Mouse (Mus musculus): ENCODE data around the gene Muc13. TPM values are rescaled to one million over a fixed set of nuclear protein-coding genes. Genes with fewer than 3 reads are reported as not detected.

Gene Muc13
- total RNA-seq, 1 experiment from 2014 or later = 198 TPM

DNA sequence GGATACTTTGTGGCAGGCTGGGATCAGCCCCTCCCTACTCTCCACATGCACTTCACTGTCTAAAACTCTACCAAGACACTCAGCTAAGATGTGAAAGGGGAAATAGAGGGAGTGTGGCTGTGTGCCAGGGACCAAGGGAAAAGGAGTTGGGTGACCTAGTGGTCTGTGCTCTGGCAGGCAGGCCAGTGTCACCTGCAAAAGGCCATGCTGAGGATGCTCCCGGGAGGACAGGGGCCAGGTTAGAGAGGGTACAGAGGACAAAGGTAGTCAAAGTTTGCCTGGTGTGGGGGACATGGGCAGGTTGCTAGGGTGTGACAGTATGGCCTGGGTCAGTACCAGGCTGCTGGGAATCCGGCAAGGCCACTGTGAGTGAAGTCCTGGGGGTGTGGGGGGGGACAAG lies 64.9 kb downstream of the Muc13 start:
- ATAC-seq (replicated peaks; ENCODE audit: low read depth, poor library complexity, severe bottlenecking) = 0 out of 2 replicates have a peak, but pooled peaks have one; percentile 13

DNA sequence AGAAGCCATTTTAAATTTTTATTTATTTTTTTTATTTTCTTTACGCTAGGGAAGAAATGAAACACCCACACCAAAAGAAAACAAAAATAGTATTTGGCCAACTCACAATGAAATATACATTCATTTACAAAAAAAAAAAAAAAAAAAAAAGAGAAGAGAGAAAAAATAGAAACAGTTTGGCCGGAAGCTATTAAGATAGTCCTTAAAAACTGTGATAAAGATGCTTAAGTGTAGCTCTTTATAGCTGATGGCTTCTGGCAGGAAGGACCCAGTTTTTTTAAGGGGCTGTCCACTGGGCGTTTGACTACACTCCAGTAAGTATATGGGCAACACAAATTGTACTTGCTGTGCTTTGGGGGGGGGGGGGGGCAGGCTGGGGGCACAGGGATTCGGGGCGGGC lies 65.5 kb downstream of the Muc13 start:
- no peak for ATAC-seq (replicated peaks; ENCODE audit: low read depth, poor library complexity, severe bottlenecking)

DNA sequence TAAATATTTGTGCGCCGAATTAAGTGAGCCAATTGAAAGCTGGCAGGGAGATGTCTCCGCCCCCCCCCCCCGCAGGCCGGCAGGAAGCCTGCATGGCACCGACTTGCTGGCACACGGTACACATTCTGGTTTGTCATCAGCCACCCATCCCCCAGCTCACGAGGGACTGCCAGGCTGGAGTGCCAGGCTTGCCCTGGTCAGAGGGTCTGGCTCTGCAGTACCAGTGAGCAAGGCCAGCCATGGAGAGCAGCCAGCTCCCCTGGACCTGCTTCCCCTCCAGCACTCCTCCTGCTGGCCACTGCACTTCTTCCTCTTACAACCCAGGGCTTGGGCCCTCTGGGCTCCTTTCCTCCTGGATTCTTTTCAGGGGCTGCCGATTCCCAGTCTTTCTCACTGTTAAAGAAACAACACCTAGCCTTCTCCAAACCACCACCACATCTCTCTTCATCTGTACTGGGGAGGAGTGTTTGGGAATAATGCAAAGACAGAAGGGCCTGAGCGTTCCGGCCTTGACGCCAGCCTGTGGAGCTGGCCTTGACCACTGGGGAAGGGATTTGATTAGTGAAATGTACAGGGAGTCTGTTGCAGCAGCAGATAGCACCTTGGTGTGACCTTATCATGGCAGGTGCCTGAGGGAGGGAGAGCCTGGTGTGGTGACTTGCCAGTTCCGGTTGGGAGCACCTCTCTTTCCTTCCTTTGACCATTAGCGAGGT lies 66.3 kb downstream of the Muc13 start:
- peak; percentile 72 for ATAC-seq (replicated peaks; ENCODE audit: low read depth, poor library complexity, severe bottlenecking)

DNA sequence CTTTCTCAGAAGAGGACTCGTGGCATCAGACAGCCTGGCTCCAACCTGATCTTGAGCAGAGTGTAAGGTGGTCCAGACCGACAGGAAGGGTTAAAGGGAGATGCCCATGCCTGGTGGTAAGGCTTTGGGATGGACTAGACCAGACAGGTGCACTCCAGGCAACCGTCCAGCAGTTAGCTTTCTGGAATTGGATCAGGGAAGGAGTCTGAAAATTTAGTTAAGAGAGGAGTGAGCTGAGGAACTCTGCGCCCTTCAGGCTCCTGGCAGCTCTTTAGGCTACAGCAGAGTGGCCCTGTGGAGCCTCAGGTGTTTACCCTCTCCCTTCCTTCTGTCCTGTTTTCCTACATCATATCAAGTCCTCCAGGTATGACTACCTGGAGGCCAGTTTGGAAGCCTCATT lies 68.6 kb downstream of the Muc13 start:
- ATAC-seq (replicated peaks; ENCODE audit: low read depth, poor library complexity, severe bottlenecking) = no peak

DNA sequence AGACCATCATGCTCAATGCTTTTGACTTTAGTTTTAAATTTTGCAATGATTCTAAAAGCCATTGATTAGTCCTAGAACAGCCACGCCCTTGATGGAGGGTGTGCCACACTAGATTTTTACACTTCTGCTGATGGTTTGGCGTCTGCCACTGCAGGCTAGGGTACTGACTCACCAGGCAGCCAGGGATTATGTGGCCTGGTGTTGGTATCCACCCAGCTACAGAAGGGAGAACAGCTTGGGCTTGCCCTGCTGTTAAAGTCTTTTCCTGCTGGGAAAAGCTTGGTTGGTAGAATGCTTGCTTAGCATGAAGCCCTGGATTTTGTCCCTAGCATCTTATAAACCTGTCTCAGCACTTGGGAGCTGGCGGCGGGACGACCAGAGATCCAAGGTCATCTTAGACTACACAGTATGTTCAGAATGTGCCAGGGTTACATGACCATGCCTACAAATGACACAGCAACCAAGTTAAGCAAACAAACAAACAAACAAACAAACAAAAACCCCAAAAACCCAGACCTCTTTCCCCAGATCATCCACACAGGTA lies 69.4 kb downstream of the Muc13 start:
- no peak for ATAC-seq (replicated peaks; ENCODE audit: low read depth, poor library complexity, severe bottlenecking)

Other genes starting within 250 kb of the Muc13 start
- 59.1 and 60.7 TPM in 2 replicates for gene Heg1, start 109.7 kb upstream of the Muc13 start, total RNA-seq (2017)
- 9.1 and 10.3 TPM in 2 replicates for gene Itgb5, start 35.6 kb downstream of the Muc13 start, total RNA-seq (2017)
- 102 TPM in 2 replicates for gene Umps, start 173.0 kb downstream of the Muc13 start, total RNA-seq (2017)